Mouse (Mus musculus): Measurements from ENCODE around the gene Flrt1. TPM values are rescaled to one million over a fixed set of nuclear protein-coding genes. Genes with fewer than 3 reads are reported as not detected.

Gene Flrt1
- polyA plus RNA-seq, 2 experiments, result 2.2 to 8.5 TPM

GRCm38 (mm10) chr19:7092756-7093155 is 12.8 kb downstream of the Flrt1 start:
- H3K9me3 ChIP-seq (ENCODE audit: control insufficient read depth, low read length), result no peaks in the 10 kb centered on the region
- no peak for TF ChIP-seq POLR2A (IDR thresholded peaks at IDR 0.05; ENCODE audit: borderline replicate concordance, extremely low read depth, insufficient read depth, insufficient read length)
- no peak overlapping the region for H3K4me2 ChIP-seq (replicated peaks; ENCODE audit: low read depth, low read length, severe bottlenecking)
- WGBS, result 56% methylated on average over 5 of the region's 5 CpGs
- H3K4me1 ChIP-seq (ENCODE audit: control insufficient read depth, insufficient read depth, low read length), result peaks cover 28% of the 10 kb centered on the region
- ATAC-seq (ENCODE audit: low FRiP score, low read depth) (no peak), DNase-seq (ENCODE audit: low spot score) (no peak)
- H3K27me3 ChIP-seq (ENCODE audit: control insufficient read depth, insufficient read depth, low read length), result peaks cover 8% of the 10 kb centered on the region
- no peak overlapping the region for H3K4me3 ChIP-seq (replicated peaks; ENCODE audit: low read length)
- no peak overlapping the region for H3K27ac ChIP-seq (replicated peaks; ENCODE audit: low read depth, low read length)
- no peaks in the 10 kb centered on the region for H3K36me3 ChIP-seq (ENCODE audit: control insufficient read depth, insufficient read depth, low read length)
- H3K9ac ChIP-seq (ENCODE audit: low read depth, low read length, severe bottlenecking), result no peak overlapping the region

GRCm38 (mm10) chr19:7091448-7092050 is 14.0 kb downstream of the Flrt1 start:
- TF ChIP-seq POLR2A (IDR thresholded peaks at IDR 0.05; ENCODE audit: borderline replicate concordance, extremely low read depth, insufficient read depth, insufficient read length), result no peak
- Histone ChIP-seq H3K36me3 (ENCODE audit: control insufficient read depth, insufficient read depth, low read length) (no peaks in the 10 kb centered on the region), H3K27me3 (ENCODE audit: control insufficient read depth, insufficient read depth, low read length) (no peaks in the 10 kb centered on the region; the same call in 1 of the 2 replicates), H3K9me3 (ENCODE audit: control insufficient read depth, low read length) (no peaks in the 10 kb centered on the region), H3K9ac (ENCODE audit: low read depth, low read length, severe bottlenecking) (no peak overlapping the region), H3K4me3 (replicated peaks; ENCODE audit: low read length) (no peak overlapping the region), H3K4me1 (ENCODE audit: control insufficient read depth, insufficient read depth, low read length) (peaks cover 29% of the 10 kb centered on the region), H3K4me2 (replicated peaks; ENCODE audit: low read depth, low read length, severe bottlenecking) (no peak overlapping the region), H3K27ac (replicated peaks; ENCODE audit: low read depth, low read length) (no peak overlapping the region)
- 82% methylated on average over 10 of the region's 10 CpGs for WGBS
- DNase-seq (ENCODE audit: low spot score), result no peak
- ATAC-seq (ENCODE audit: low FRiP score, low read depth), result no peak

- no peak for ATAC-seq (ENCODE audit: low FRiP score, low read depth)
- no peak overlapping the region for H3K27ac ChIP-seq (replicated peaks; ENCODE audit: low read depth, low read length)
- no peak for DNase-seq (ENCODE audit: low spot score)
- H3K4me2 ChIP-seq (replicated peaks; ENCODE audit: low read depth, low read length, severe bottlenecking), result no peak overlapping the region
- TF ChIP-seq POLR2A (IDR thresholded peaks at IDR 0.05; ENCODE audit: borderline replicate concordance, extremely low read depth, insufficient read depth, insufficient read length), result no peak
- no peaks in the 10 kb centered on the region for H3K36me3 ChIP-seq (ENCODE audit: control insufficient read depth, insufficient read depth, low read length)
- no peak overlapping the region for H3K9ac ChIP-seq (ENCODE audit: low read depth, low read length, severe bottlenecking)
- peaks cover 29% of the 10 kb centered on the region for H3K4me1 ChIP-seq (ENCODE audit: control insufficient read depth, insufficient read depth, low read length)
- H3K27me3 ChIP-seq (ENCODE audit: control insufficient read depth, insufficient read depth, low read length), result no peaks in the 10 kb centered on the region; the same call in 1 of the 2 replicates
- no peak overlapping the region for H3K4me3 ChIP-seq (replicated peaks; ENCODE audit: low read length)
- WGBS, result 23% methylated on average over 10 of the region's 10 CpGs
- H3K9me3 ChIP-seq (ENCODE audit: control insufficient read depth, low read length), result no peaks in the 10 kb centered on the region
Observed at GRCm38 (mm10) chr19:7090369-7091064, 15.0 kb downstream of the Flrt1 start.

GRCm38 (mm10) chr19:7089842-7090251 is 15.7 kb downstream of the Flrt1 start:
- no peak for TF ChIP-seq POLR2A (IDR thresholded peaks at IDR 0.05; ENCODE audit: borderline replicate concordance, extremely low read depth, insufficient read depth, insufficient read length)
- DNase-seq (ENCODE audit: low spot score) (no peak), ATAC-seq (ENCODE audit: low FRiP score, low read depth) (no peak)
- Histone ChIP-seq H3K27me3 (ENCODE audit: control insufficient read depth, insufficient read depth, low read length) (no peaks in the 10 kb centered on the region; the same call in 1 of the 2 replicates), H3K4me2 (replicated peaks; ENCODE audit: low read depth, low read length, severe bottlenecking) (no peak overlapping the region), H3K9me3 (ENCODE audit: control insufficient read depth, low read length) (no peaks in the 10 kb centered on the region), H3K36me3 (ENCODE audit: control insufficient read depth, insufficient read depth, low read length) (no peaks in the 10 kb centered on the region), H3K27ac (replicated peaks; ENCODE audit: low read depth, low read length) (no peak overlapping the region), H3K9ac (ENCODE audit: low read depth, low read length, severe bottlenecking) (no peak overlapping the region), H3K4me3 (replicated peaks; ENCODE audit: low read length) (no peak overlapping the region), H3K4me1 (ENCODE audit: control insufficient read depth, insufficient read depth, low read length) (peaks cover 31% of the 10 kb centered on the region)
- WGBS, result 66% methylated on average over 7 of the region's 7 CpGs

- H3K4me1 ChIP-seq (ENCODE audit: control insufficient read depth, insufficient read depth, low read length), result peaks cover 36% of the 10 kb centered on the region
Observed at GRCm38 (mm10) chr19:7089050-7089449, 16.5 kb downstream of the Flrt1 start.

More at GRCm38 (mm10) chr19:7089050-7089449, 16.5 kb downstream of the Flrt1 start:
- ATAC-seq (ENCODE audit: low FRiP score, low read depth), result no peak
- Histone ChIP-seq H3K27ac (replicated peaks; ENCODE audit: low read depth, low read length) (no peak overlapping the region), H3K4me2 (replicated peaks; ENCODE audit: low read depth, low read length, severe bottlenecking) (no peak overlapping the region), H3K9me3 (ENCODE audit: control insufficient read depth, low read length) (no peaks in the 10 kb centered on the region), H3K4me3 (replicated peaks; ENCODE audit: low read length) (no peak overlapping the region), H3K36me3 (ENCODE audit: control insufficient read depth, insufficient read depth, low read length) (no peaks in the 10 kb centered on the region), H3K9ac (ENCODE audit: low read depth, low read length, severe bottlenecking) (no peak overlapping the region), H3K27me3 (ENCODE audit: control insufficient read depth, insufficient read depth, low read length) (no peaks in the 10 kb centered on the region; the same call in 1 of the 2 replicates)
- no peak for TF ChIP-seq POLR2A (IDR thresholded peaks at IDR 0.05; ENCODE audit: borderline replicate concordance, extremely low read depth, insufficient read depth, insufficient read length)
- WGBS, result 68% methylated on average over 5 of the region's 5 CpGs
- DNase-seq (ENCODE audit: low spot score), result no peak

Measured in limb, embryonic 14.5 days (tissue).